Mouse (Mus musculus): ENCODE measurements around the gene Klc2.
A peak's percentile ranks its signal among the peaks of the same experiment; 100 is the strongest.

Klc2 gene

DNA sequence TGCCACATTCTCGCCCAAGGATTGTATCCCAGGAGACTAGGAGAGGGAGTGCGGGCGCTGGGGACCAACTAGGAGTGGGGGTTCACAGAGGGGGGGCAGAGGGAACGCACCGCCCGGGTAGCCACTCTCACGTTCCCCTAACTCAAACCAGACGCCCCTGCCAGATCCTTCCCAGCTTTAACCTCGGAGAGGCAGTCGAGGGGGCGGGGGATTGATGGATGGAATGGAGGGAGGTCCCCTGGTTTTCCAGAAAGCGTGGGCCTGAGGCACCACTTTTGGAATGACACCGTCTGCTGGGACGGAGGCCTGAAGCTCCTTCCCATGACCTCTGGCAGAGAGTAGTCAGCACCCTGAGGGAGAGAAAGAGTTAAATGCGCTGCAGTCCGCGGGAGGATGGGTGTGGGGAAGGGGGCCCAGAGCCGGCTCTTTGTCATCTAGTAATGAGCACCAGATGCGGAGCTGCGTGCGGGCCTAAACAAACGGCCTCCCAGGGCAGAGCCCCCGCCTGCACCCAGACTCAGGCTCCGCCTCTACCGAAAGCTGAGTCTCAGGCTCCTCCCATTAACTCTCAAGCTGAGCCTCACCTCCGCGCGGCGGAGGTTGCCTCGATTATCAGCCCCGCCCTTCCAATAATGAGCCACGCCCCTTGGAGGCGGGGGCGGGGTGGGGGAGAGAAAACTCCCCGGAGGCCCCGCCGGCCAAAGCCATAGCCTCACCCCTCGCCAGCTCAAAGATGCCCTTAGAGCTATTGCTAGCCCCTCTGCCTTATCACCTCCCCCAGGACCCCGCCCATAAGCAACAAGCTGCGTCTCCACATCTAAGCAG is 46.6 kb downstream of the Klc2 start:
- DNase-seq = peak; percentile 99

GRCm38 (mm10) chr19:5071077-5071476 is 47.3 kb downstream of the Klc2 start:
- peak; percentile 91 for DNase-seq

- peak; percentile 94 for DNase-seq
These were observed 48.4 kb downstream of the Klc2 start for GRCm38 (mm10) chr19:5069978-5070377.

DNA sequence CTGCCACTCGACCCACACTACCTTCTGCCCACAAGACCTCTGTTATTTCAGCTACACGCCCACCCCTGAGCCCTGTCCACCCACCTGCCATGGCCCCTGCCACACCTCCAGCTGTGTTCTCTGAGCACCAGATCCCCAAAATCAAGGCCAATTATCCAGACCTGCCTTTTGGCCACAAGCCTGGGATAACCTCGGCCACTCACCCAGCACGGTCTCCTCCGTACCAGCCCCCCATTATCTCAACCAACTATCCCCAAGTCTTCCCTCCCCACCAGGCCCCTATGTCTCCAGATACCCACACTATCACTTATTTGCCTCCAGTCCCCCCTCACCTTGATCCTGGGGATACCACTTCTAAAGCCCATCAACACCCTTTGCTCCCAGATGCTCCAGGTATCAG is 48.9 kb downstream of the Klc2 start:
- DNase-seq = peak; percentile 90

- peak; percentile 95 for DNase-seq
These were observed 49.7 kb downstream of the Klc2 start for GRCm38 (mm10) chr19:5068570-5069234.

GRCm38 (mm10) chr19:5067867-5068569 is 50.3 kb downstream of the Klc2 start, which contains the start of gene Cd248:
Gene Cd248, plus strand, starts transcription at chr19:5068078.
- DNase-seq = peak; percentile 99

GRCm38 (mm10) chr19:5067040-5067799 is 51.1 kb downstream of the Klc2 start:
- peak; percentile 94 for DNase-seq

GRCm38 (mm10) chr19:5065104-5065503 is 53.3 kb downstream of the Klc2 start:
- peak; percentile 92 for DNase-seq

GRCm38 (mm10) chr19:5062446-5062845 is 55.9 kb downstream of the Klc2 start:
- DNase-seq = peak; percentile 95

GRCm38 (mm10) chr19:5062041-5062440 is 56.3 kb downstream of the Klc2 start:
- no peak for DNase-seq

DNA sequence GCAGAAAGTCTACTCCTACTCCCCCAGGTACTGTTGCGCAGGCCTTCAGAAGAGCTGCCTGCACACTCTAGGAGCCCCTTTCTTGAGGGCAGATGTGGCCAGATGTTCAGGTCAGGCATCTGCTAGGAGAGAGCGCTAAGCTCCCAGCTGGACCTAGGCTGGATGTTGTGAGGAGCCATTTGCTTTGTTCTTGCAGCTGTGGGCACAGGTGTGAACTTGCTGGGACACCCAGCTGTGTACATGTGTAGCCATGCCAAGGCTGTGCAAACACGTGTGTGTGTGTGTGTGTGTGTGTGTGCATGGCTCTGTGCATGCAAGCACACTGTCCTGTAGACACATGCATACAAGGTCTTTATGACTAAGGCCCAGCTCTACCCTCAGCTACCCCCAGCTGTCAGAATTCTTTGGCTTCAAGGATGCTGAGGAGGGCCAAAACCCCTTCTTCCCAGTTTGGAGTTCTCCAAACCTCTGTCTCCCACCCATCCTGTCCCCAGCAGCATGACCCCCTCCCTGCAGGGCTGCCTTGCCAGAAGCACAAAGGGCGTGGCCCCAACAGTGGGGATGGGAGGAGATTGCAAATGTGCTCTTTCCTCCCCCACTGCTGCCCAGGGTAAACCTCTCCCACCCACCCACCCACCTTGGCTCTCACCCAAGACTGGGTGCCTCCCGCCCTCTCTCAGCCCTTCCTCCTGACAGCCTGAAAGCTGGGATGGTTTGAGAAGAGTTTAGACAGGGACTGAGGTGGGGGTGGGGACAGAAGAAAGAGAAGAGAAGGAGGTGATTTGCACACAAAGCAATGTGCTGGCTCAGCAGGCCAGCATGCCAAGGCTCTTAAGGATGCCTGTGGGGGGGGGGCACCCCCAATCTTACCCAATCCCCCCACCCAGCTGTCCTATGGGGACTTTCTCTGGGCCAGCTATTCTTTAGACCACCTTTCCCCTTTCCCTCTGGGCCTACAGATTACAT is 57.7 kb downstream of the Klc2 start:
- peak; percentile 95 for DNase-seq

DNA sequence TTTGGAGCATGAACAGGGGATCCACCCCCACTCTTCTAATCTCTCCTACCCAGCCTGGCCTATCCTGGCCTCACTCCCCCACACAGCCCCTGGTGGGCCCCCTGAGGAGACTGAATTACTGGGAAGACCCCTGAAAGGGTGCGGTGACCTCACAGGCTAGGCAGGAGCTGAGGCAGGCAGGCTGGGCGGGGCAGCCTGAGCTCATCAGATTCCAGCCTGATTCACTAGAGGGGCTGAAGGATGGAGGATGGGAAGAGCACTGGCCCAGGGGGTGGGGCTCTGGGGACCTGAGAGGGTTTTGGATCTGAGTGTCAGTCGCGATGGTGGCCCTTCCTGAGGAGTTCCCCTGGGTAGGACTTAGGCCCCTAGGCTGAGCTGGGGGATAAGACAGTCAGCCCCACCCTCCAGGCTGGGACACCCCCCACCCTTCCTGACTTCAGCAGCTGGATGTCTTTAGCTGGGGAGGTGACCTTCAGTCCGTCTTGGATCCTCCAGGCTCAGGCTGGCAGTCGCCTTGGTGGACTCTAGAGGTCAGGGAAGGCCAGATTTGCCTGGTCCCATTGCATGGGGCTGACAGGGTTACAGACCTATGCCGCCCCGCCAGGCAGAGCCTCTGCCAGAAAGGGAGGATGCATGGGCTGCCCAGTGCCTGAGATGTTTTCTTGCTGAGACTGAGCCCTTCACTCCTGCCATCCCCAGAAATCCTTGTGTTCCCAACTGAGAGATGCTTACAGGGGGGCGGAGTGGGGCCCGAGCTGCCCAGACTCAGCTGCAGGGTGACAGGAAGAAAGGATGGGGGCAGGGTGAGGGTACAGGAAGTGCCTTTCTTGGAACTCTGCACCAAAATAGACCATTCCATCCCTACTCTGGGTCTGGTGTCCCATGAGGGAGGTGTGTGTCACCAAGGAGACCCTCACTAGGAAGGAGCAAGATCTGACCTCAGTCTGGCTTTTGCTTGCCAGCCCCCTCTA is 59.3 kb downstream of the Klc2 start:
- peak; percentile 95 for DNase-seq

DNA sequence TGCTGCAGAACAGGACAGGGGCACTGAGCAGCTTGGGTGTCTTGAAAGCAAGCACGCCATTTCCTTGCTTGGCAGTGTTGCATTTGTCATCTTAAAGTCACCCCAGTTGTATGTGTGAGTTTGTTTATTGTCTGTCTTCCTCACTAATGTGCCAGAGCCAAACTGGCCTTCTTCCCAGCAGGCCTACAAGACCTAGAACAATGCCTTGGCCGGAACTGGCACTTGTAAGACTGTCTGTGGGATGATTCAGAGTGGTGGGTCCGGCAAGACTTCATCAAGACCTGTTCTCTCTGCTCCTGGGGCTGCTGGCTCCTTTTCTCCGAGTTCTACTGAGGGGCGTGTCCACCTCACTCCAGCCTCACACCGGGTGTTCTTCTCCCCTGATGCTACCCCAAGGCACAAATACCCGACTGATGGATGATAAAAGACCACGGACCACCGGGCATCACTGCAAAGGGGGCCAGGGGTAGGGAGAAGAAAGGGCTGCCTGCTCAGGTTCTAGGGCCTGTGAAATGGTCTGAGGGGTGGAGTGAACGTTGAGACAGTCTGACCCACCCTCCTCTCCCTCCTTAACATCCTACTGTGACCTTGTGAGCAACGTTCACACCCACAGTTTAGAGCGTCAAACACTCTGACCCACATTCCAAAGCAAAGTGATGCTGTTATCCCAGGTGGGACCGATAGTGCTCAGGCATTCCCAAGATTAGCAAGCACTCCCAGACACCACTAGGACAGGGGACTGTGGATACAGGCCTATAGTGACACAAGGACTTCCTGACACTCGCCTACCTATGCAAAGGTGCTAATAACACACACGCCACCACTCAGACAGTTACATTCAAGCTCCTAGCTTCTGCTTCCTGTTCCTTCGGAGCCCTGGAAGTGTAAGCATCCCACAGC is 60.2 kb downstream of the Klc2 start:
- peak; percentile 88 for DNase-seq
